Mouse (Mus musculus): ENCODE data around the gene Pde6g. TPM values are rescaled to one million over a fixed set of nuclear protein-coding genes. Genes with fewer than 3 reads are reported as not detected.

The Pde6g gene
- polyA plus RNA-seq, 1 experiment from 2014 or later: not detected

DNA sequence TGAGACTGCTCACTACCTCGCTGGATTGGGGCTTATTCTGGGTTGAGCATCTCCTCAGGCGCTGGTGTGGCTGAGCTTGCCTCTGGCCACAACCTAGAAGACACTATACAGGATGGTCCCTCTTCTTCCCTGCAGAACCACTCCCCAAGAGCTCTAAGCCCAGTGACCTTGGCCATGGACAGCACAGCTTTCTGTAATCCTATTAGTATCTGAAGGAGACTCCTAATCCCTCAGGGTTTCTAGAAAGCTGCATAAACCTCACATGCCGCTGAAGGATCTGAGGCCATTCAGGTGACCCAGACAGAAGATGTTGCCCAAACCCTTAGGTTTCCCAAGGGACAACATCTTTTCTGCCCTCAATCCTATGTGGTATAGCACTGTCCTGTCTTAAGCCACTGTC is 1.1 kb downstream of the Pde6g start:
- no peak overlapping the region for H3K9ac ChIP-seq (replicated peaks)
- H3K4me3 ChIP-seq (replicated peaks): no peak overlapping the region
- H3K36me3 ChIP-seq: peaks cover 4% of the 10 kb centered on the region; the same call in 1 of the 2 replicates
- H3K27ac ChIP-seq: no peak overlapping the region
- no peaks in the 10 kb centered on the region for H3K9me3 ChIP-seq
- no peaks in the 10 kb centered on the region for H3K27me3 ChIP-seq
- H3K4me2 ChIP-seq: no peak overlapping the region
- ATAC-seq (ENCODE audit: insufficient number of reproducible peaks, insufficient read depth, low FRiP score, low TSS enrichment, low read depth): no peak
- WGBS: 70% methylated on average over 3 of the region's 3 CpGs
- peaks cover 4% of the 10 kb centered on the region for H3K4me1 ChIP-seq (replicated peaks)

DNA sequence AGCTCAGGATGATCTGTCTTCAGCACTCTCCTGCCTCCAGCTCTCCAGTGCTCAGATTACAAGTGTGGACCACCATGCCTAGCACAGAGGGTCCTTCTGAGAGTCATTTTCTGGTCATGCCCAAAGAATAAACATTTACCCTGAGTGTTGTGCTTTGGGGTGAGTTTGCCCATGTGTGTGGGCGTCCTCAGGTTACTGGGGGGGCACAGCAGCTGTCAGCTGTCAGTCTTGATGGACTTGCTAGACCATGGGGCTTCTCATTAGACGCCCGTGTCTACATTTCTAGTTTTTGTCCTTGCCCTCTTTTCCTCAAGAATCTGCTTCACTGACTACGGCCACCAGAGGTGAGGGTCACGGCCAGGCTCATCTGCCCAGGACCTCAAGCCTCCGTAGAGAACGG is 6.1 kb downstream of the Pde6g start:
- ATAC-seq (ENCODE audit: insufficient number of reproducible peaks, insufficient read depth, low FRiP score, low TSS enrichment, low read depth): no peak
- Histone ChIP-seq H3K4me2 (no peak overlapping the region), H3K9ac (replicated peaks) (no peak overlapping the region), H3K27ac (no peak overlapping the region), H3K36me3 (no peaks in the 10 kb centered on the region), H3K4me1 (replicated peaks) (no peaks in the 10 kb centered on the region; the same call in 1 of the 2 replicates), H3K27me3 (no peaks in the 10 kb centered on the region), H3K9me3 (no peaks in the 10 kb centered on the region), H3K4me3 (replicated peaks) (no peak overlapping the region)
- WGBS: 81% methylated on average over 7 of the region's 7 CpGs

DNA sequence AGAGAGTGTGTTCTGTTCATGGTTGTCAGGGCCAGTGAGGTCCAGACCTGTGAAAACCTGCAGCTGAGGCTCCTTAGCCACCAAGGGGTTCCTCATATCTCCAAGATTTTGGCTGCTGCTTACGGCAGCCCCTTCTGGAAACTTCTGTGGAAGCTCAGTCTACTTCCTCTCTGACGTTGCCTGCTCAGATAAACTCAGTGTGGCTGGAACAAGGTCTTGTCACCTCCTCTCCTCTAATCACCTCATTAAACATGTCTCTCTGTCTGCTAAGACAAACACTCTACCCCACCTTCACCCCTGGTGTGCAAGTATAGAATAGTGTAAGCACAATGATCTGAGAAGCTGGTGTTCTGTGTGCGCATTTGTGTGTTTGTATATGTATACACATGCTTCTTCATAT is 7.8 kb downstream of the Pde6g start:
- no peak for ATAC-seq (ENCODE audit: insufficient number of reproducible peaks, insufficient read depth, low FRiP score, low TSS enrichment, low read depth)
- Histone ChIP-seq H3K9me3 (no peaks in the 10 kb centered on the region), H3K4me3 (replicated peaks) (no peak overlapping the region), H3K36me3 (no peaks in the 10 kb centered on the region), H3K4me1 (replicated peaks) (no peaks in the 10 kb centered on the region; the same call in 1 of the 2 replicates), H3K27ac (no peak overlapping the region), H3K4me2 (no peak overlapping the region), H3K27me3 (no peaks in the 10 kb centered on the region), H3K9ac (replicated peaks) (no peak overlapping the region)
- 71% methylated on average over 3 of the region's 3 CpGs for WGBS

DNA sequence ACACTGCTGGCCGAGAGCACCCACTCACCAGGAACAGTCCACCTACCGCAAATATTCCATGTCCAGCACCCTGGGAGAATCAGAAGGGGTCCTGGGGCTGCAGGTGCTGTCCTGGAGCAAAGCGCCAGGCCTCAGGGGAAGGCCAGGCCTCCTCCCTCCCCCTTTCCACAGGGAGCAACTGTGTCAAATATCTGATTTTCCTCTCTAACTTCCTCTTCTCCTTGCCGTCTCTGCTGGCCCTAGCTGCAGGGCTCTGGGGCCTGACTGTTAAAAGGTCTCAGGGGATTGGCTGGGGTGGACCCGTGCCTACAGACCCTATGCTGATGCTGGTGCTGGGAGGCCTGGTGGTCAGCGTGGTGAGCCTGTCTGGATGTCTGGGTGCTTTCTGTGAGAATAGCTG is 9.2 kb downstream of the Pde6g start:
- WGBS: 66% methylated on average over 6 of the region's 6 CpGs
- H3K9ac ChIP-seq (replicated peaks): 0 out of 2 replicates have a peak overlapping the region, but pooled peaks have one; percentile 27
- no peaks in the 10 kb centered on the region for H3K9me3 ChIP-seq
- no peak overlapping the region for H3K27ac ChIP-seq
- no peak overlapping the region for H3K4me3 ChIP-seq (replicated peaks)
- no peaks in the 10 kb centered on the region for H3K27me3 ChIP-seq
- H3K4me2 ChIP-seq: no peak overlapping the region
- H3K36me3 ChIP-seq: no peaks in the 10 kb centered on the region
- no peaks in the 10 kb centered on the region; the same call in 1 of the 2 replicates for H3K4me1 ChIP-seq (replicated peaks)
- no peak for ATAC-seq (ENCODE audit: insufficient number of reproducible peaks, insufficient read depth, low FRiP score, low TSS enrichment, low read depth)

DNA sequence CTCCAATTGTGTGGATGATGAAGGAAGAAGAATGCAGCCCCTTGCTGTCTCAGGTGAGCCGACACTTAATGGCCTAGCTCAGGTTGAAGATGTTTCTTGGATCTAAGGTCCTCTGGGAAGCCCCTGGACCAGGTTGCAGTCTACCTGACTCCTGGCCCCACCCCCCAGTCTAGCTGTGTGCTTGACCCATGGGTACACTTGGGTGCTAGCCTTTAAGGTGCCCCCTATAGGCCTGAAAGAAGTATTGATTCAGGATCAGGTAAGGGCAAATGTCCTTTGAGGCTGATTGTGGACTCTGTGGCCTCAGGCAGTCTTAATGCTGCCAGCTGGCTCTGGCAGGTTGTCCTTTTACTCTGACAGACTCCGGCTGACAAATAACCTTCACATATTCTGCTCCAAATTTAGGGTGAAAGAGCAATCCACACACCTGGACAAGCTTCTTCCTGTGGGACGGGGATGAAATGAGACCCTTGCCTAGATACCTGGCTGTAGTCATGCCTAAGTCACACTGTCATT is 10.5 kb downstream of the Pde6g start:
- Histone ChIP-seq H3K27ac (no peak overlapping the region), H3K4me1 (replicated peaks) (no peaks in the 10 kb centered on the region; the same call in 1 of the 2 replicates), H3K9ac (replicated peaks) (no peak overlapping the region), H3K9me3 (no peaks in the 10 kb centered on the region), H3K27me3 (no peaks in the 10 kb centered on the region), H3K36me3 (no peaks in the 10 kb centered on the region), H3K4me3 (replicated peaks) (no peak overlapping the region), H3K4me2 (no peak overlapping the region)
- 81% methylated on average over 3 of the region's 3 CpGs for WGBS
- no peak for ATAC-seq (ENCODE audit: insufficient number of reproducible peaks, insufficient read depth, low FRiP score, low TSS enrichment, low read depth)

DNA sequence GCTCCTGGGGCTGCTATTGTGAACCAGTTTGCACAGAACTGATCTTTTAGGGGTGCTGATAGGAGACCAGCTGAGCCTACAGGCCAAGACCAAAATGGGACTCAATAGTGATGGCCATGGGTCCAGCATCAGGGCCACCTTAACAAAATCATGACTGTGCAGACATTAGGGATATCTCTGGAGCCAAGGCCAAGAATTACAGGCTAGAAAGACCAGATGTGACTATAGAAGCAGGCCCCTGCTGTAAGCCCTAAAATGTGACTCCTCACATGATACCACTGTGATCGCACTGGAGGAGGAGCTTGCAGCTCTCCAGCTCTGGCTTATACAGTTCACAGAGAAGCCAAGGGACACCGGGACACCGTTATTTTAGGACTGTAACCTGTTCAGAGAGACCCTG is 11.0 kb downstream of the Pde6g start, which contains the start of gene Tspan10:
Tspan10 (plus strand) TSS at position 301 of the 400 bp plus-strand sequence.
- Histone ChIP-seq H3K9ac (replicated peaks) (no peak within 1 kb of the TSS), H3K4me3 (replicated peaks) (no peak within 1 kb of the TSS), H3K27me3 (no peaks in the 10 kb centered on the region), H3K9me3 (no peaks in the 10 kb centered on the region), H3K36me3 (no peaks in the 10 kb centered on the region), H3K4me1 (replicated peaks) (no peaks in the 10 kb centered on the region; the same call in 1 of the 2 replicates), H3K27ac (no peak within 1 kb of the TSS), H3K4me2 (no peak within 1 kb of the TSS)
- ATAC-seq (ENCODE audit: insufficient number of reproducible peaks, insufficient read depth, low FRiP score, low TSS enrichment, low read depth): no peak
- 90% methylated on average over 3 of the region's 3 CpGs for WGBS

DNA sequence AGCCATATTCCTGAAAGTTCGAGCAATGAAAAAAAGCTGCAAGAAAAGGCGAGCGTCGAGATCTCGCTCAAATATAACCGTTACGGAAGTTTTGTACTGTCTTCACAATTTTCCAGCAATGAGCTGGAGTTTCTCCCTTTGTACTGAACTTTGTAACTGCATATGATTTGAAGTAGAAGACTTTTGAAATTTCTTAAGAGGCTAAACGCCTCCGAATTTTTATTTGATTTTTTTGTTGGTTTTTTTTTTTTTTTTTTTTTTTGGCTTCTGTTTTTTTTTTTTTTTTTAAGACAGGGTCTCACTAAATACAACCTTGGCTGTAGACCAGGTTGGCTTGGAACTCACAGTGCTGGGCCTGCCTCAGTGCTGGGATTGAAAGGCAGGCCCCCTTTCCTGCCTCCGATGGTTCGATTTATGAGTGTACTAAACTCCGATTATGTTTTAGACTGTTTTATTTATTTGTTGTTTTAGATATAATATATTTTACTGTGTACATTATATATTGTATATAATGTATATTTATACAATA is 15.4 kb downstream of the Pde6g start:
- no peaks in the 10 kb centered on the region for H3K9me3 ChIP-seq
- peaks cover 25% of the 10 kb centered on the region for H3K36me3 ChIP-seq
- peak overlapping the region; percentile 96 for H3K4me2 ChIP-seq
- peak overlapping the region; percentile 85 for H3K27ac ChIP-seq
- peak overlapping the region; percentile 99 for H3K4me3 ChIP-seq (replicated peaks)
- no peak for ATAC-seq (ENCODE audit: insufficient number of reproducible peaks, insufficient read depth, low FRiP score, low TSS enrichment, low read depth)
- H3K27me3 ChIP-seq: no peaks in the 10 kb centered on the region
- peak overlapping the region; percentile 98 for H3K9ac ChIP-seq (replicated peaks)
- H3K4me1 ChIP-seq (replicated peaks): peaks cover 12% of the 10 kb centered on the region
- 28% methylated on average over 12 of the region's 12 CpGs for WGBS

DNA sequence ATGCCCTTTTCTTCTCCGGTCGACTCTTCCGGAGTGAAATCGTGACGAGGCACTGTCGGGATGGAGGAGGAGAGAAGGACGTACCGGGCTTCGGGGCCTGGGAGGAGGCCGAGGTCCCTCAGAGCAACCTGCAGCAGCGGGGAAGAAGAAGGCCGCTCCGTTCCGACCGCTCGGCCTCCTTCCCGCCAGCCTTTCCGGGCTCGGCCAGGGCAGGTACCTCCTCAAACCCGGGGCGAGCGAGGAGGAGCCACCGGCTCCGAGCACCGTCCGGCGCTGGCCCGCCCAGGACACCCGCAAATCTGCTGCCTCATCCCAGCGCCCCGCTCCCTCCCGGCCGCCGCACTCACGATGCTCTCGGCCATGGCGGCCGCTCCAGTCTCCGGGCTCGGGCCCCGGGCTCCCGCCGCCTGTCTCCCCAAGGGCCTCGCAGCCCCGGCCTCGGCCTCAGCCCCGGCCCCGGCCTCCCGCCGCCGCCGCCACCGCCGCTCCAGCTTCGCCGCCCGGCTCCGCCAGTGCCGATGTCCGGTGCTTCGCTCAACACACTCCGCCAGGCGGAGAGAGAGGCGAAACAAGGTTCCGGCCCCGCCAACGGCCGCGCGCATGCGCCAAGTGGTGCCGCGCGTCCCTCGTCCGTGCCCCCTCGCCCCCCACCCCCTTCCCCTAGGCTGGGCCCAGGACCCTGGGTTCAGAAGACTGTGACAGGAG is 16.0 kb downstream of the Pde6g start, which contains the start of gene Nploc4:
Nploc4 (minus strand) TSS at position 557 of the 705 bp plus-strand sequence.
- peaks cover 31% of the 10 kb centered on the region for H3K36me3 ChIP-seq
- 1% methylated on average over 70 of the region's 77 CpGs for WGBS
- peaks cover 12% of the 10 kb centered on the region for H3K4me1 ChIP-seq (replicated peaks)
- H3K27ac ChIP-seq: peak within 1 kb of the TSS; percentile 85
- peak; percentile 88 for ATAC-seq (ENCODE audit: insufficient number of reproducible peaks, insufficient read depth, low FRiP score, low TSS enrichment, low read depth)
- no peaks in the 10 kb centered on the region for H3K9me3 ChIP-seq
- H3K4me3 ChIP-seq (replicated peaks): peak within 1 kb of the TSS; percentile 99
- no peaks in the 10 kb centered on the region for H3K27me3 ChIP-seq
- H3K9ac ChIP-seq (replicated peaks): peak within 1 kb of the TSS; percentile 98
- peak within 1 kb of the TSS; percentile 96 for H3K4me2 ChIP-seq

DNA sequence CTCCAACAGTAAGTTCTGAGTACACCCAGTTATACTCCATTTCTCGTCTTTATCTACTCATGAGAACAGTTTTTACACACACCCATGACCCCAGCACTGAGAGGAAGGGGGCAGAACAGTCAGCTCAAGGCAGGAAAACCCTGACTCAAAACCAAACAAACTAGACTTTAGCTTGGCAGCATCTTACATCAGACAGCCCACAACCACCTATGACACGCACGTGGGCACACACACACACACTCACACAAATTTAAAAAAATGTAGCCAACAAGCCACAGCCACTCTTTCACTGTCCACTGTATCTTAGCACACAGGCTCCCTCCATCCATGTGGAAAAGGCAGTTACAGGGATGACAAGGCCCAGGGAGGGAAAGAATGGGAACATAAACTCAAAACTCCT is 26.6 kb downstream of the Pde6g start:
- H3K36me3 ChIP-seq: peaks cover 84% of the 10 kb centered on the region
- WGBS: 94% methylated on average over 3 of the region's 3 CpGs
- H3K27me3 ChIP-seq: no peaks in the 10 kb centered on the region
- no peak overlapping the region for H3K9ac ChIP-seq (replicated peaks)
- H3K4me1 ChIP-seq (replicated peaks): peaks cover 16% of the 10 kb centered on the region
- no peak for ATAC-seq (ENCODE audit: insufficient number of reproducible peaks, insufficient read depth, low FRiP score, low TSS enrichment, low read depth)
- H3K9me3 ChIP-seq: no peaks in the 10 kb centered on the region
- no peak overlapping the region for H3K4me2 ChIP-seq
- H3K27ac ChIP-seq: no peak overlapping the region
- H3K4me3 ChIP-seq (replicated peaks): no peak overlapping the region

DNA sequence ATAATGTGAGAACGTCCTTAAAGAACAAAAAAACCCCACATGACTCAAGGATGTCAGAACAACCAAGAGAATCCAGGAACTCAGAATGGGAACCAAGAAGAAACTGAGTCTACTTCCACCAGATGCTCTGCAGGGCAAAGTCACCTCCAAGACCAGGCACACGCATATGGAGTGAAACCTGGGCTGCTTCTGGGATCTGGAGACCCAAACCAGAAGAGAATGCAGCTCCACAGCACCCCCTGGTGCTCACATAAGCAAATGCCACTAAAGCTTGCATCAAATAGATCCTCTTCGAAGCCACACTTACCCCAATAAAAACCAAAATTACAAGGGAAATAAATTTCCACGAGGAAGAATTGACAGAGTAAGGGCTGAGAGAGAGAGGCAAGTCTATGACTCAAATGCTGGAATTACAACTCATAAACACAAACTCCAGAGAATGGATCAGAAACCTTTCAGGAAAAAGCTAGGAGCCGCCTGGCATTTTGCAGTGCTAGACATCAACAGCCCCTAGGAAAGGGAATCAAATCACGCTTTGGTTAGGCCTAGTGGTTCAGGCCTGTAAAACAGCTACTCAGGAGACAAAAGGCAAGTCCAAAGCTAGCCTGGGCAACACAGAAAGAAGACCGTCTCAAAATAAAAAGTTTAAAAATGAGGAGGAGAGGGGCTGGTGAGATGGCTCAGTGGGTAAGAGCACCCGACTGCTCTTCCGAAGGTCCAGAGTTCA is 29.6 kb downstream of the Pde6g start:
- Histone ChIP-seq H3K27ac (peak overlapping the region; percentile 35), H3K4me2 (no peak overlapping the region), H3K27me3 (no peaks in the 10 kb centered on the region), H3K9ac (replicated peaks) (no peak overlapping the region; the same call in 1 of the 2 replicates), H3K4me3 (replicated peaks) (no peak overlapping the region), H3K9me3 (no peaks in the 10 kb centered on the region), H3K36me3 (peaks cover 86% of the 10 kb centered on the region), H3K4me1 (replicated peaks) (peaks cover 16% of the 10 kb centered on the region)
- 62% methylated on average over 9 of the region's 9 CpGs for WGBS
- no peak for ATAC-seq (ENCODE audit: insufficient number of reproducible peaks, insufficient read depth, low FRiP score, low TSS enrichment, low read depth)
